Mouse (Mus musculus): ENCODE data around the gene Pdc.

GRCm38 (mm10) chr1:150319205-150319604 lies at the start of gene Pdc:
- TF ChIP-seq POLR2A (IDR thresholded peaks at IDR 0.05; ENCODE audit: extremely low read depth, insufficient read depth, low read length) (no peak), CTCF (IDR thresholded peaks at IDR 0.05; ENCODE audit: extremely low read depth, insufficient read depth, low read length) (no peak)
